Mouse (Mus musculus) erythroblast, embryonic 14.5 days (primary cell): ENCODE data around the gene Mfng. TPM values are rescaled to one million over a fixed set of nuclear protein-coding genes. Genes with fewer than 3 reads are reported as not detected.
A peak's percentile ranks its signal among the peaks of the same experiment; 100 is the strongest.

ENCODE experiments used
- H3K27me3 ChIP-seq: 2 replicates; pipeline ENCODE4 v1.6.1; 2012; ENCODE audit warnings: inconsistent platforms; ENCODE audit not compliant: control insufficient read depth
- H3K36me3 ChIP-seq: 2 replicates; pipeline ENCODE4 v1.6.1; 2012; ENCODE audit warnings: mild to moderate bottlenecking, inconsistent platforms; ENCODE audit not compliant: control insufficient read depth
- H3K4me1 ChIP-seq: 2 replicates; pipeline ENCODE4 v1.6.1; 2012; ENCODE audit warnings: inconsistent platforms; ENCODE audit not compliant: control insufficient read depth
- H3K4me3 ChIP-seq: replicated peaks from 2 replicates; pipeline ENCODE3; 2012; ENCODE audit warnings: moderate library complexity, mild to moderate bottlenecking, inconsistent platforms
- H3K9me3 ChIP-seq: 2 replicates; pipeline ENCODE4 v1.6.1; 2012; ENCODE audit warnings: low read length, inconsistent platforms, mixed read lengths; ENCODE audit not compliant: control insufficient read depth
- GATA1 ChIP-seq: IDR thresholded peaks from 2 replicates; pipeline ENCODE4 v1.6.1; 2012; ENCODE audit warnings: low read length, inconsistent platforms, mixed read lengths
- TAL1 ChIP-seq: IDR thresholded peaks from 3 replicates; pipeline ENCODE4 v1.6.1; 2012; ENCODE audit warnings: low read length, inconsistent platforms, mixed read lengths
- polyA plus RNA-seq: library from polyadenylated mRNA; stranded (reverse); fragments of >175 nt; gene quantifications from 2 replicates; pipeline ENCODE4 v1.2.3, GENCODE M21; 2012

Mfng gene
- polyA plus RNA-seq, 1 experiment = 0.13 TPM

DNA sequence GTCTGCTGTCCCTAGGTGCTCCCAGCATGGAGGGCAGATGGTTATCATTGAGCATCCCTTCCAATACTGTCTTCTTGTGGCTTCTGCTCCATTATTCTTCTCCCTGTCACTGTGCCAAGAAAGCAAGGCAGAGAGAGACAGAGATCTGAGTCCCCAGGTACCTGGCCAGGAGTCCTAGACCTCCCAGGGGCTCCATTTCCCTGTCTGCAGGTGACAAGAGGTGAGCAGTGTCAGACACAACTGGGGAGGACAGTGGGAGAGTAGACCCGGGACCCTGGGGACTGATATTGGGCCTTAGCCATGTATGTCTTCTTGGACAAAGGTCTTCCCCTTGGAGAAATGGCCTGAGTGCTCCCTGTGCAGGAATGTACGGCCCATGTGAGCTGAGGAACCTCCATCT is 32.1 kb upstream of the Mfng start:
- TF ChIP-seq GATA1 (no peak), TAL1 (no peak)
- H3K27me3 ChIP-seq = peaks cover 56% of the 10 kb centered on the region
- no peaks in the 10 kb centered on the region for H3K36me3 ChIP-seq
- H3K4me1 ChIP-seq = peaks cover 11% of the 10 kb centered on the region
- H3K9me3 ChIP-seq = peaks cover 3% of the 10 kb centered on the region; the same call in 1 of the 2 replicates
- no peak overlapping the region for H3K4me3 ChIP-seq

- peaks cover 58% of the 10 kb centered on the region for H3K27me3 ChIP-seq
- H3K4me3 ChIP-seq = no peak overlapping the region
- H3K36me3 ChIP-seq = no peaks in the 10 kb centered on the region
- TF ChIP-seq TAL1 (no peak), GATA1 (no peak)
- peaks cover 3% of the 10 kb centered on the region; the same call in 1 of the 2 replicates for H3K9me3 ChIP-seq
- peaks cover 11% of the 10 kb centered on the region for H3K4me1 ChIP-seq
These were observed 31.1 kb upstream of the Mfng start for GRCm38 (mm10) chr15:78804326-78804725.

- Histone ChIP-seq H3K4me3 (no peak overlapping the region), H3K4me1 (peaks cover 11% of the 10 kb centered on the region), H3K9me3 (peaks cover 3% of the 10 kb centered on the region; the same call in 1 of the 2 replicates), H3K36me3 (no peaks in the 10 kb centered on the region; the same call in 1 of the 2 replicates), H3K27me3 (peaks cover 58% of the 10 kb centered on the region)
- TF ChIP-seq TAL1 (no peak), GATA1 (no peak)
These were observed 30.2 kb upstream of the Mfng start for GRCm38 (mm10) chr15:78803499-78803900.

DNA sequence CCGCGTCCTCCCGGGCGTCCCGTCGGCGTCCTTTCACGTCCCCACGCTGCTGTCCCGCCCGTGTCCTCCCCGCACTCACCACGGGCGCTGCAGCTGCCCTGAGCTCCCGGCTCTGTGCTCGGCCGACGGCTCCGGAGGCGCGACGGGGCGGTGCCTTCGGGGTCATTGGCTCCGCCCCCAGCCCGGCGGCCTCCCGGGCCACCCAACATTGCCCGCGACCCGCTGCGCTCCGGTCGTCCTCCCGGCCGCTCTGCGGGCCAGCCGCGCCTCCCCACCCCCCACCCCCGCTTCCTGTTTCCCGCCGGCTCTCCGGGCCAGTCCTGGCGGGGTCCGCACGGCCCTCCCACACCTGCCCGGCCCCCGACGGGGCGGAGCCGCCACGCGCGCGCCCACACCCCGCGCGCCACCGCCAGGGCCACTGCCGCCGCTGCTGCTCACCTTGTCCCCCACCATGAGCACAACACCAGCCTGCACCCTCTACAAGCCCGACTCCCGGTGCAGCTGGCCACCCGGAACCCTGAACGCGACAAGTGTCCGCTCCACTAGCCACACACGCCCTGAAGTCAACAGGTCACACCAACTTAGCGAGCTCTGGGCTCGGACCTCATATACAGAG is 29.6 kb upstream of the Mfng start, which contains the start of gene Card10:
Card10 (minus strand) TSS at position 267 of the 616 bp plus-strand sequence.
- Histone ChIP-seq H3K27me3 (peaks cover 55% of the 10 kb centered on the region), H3K4me3 (peak within 1 kb of the TSS; percentile 57), H3K4me1 (peaks cover 11% of the 10 kb centered on the region), H3K9me3 (peaks cover 3% of the 10 kb centered on the region; the same call in 1 of the 2 replicates), H3K36me3 (no peaks in the 10 kb centered on the region; the same call in 1 of the 2 replicates)
- TF ChIP-seq GATA1 (no peak), TAL1 (no peak)

- peak overlapping the region; percentile 57 for H3K4me3 ChIP-seq
- TF ChIP-seq GATA1 (no peak), TAL1 (no peak)
- no peaks in the 10 kb centered on the region; the same call in 1 of the 2 replicates for H3K36me3 ChIP-seq
- H3K9me3 ChIP-seq = peaks cover 3% of the 10 kb centered on the region; the same call in 1 of the 2 replicates
- peaks cover 55% of the 10 kb centered on the region for H3K27me3 ChIP-seq
- peaks cover 11% of the 10 kb centered on the region for H3K4me1 ChIP-seq
These were observed 28.9 kb upstream of the Mfng start for GRCm38 (mm10) chr15:78801971-78802741.

- no peak for TF ChIP-seq TAL1
- TF ChIP-seq GATA1 = no peak
- peaks cover 55% of the 10 kb centered on the region for H3K27me3 ChIP-seq
- no peaks in the 10 kb centered on the region; the same call in 1 of the 2 replicates for H3K36me3 ChIP-seq
- peaks cover 11% of the 10 kb centered on the region for H3K4me1 ChIP-seq
- peaks cover 3% of the 10 kb centered on the region; the same call in 1 of the 2 replicates for H3K9me3 ChIP-seq
- H3K4me3 ChIP-seq = no peak overlapping the region
These were observed 28.3 kb upstream of the Mfng start for GRCm38 (mm10) chr15:78801571-78801970.

DNA sequence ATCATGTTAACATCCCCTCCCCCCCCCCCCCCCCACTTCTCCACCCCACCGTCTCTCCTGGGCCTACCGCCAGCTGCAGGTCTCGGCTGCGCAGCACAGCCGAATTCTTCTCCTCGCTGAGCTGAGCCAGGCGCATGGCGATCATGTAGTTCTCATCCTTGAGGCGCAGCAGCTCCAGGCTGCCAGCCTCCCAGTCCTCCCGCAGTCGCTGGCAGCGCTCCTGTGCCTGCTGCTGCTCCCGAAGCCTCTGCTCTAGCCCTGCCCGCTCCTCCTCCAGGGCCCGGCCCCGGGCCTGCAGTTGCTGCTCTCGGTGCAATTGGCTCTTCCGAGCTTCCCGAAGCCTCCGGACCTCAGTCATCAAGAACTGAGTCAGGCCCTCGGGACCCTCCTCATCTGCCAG is 25.8 kb upstream of the Mfng start:
- Histone ChIP-seq H3K4me1 (peaks cover 11% of the 10 kb centered on the region), H3K4me3 (no peak overlapping the region), H3K9me3 (peaks cover 3% of the 10 kb centered on the region; the same call in 1 of the 2 replicates), H3K36me3 (no peaks in the 10 kb centered on the region; the same call in 1 of the 2 replicates), H3K27me3 (peaks cover 37% of the 10 kb centered on the region)
- TF ChIP-seq GATA1 (no peak), TAL1 (no peak)

DNA sequence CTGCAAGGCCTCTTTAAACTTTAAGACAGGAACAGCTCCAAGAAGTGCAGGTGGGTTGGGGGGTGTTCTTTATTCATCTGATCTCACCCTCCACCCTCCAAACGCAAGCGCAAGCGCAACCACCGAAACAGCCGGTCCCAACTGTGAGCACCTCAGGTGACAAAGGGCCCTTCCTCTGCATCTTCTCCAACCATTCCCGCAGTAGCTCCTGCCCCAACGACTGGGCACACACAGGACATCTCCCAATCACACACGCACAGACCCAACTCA is 23.7 kb upstream of the Mfng start:
- Histone ChIP-seq H3K4me3 (no peak overlapping the region), H3K27me3 (peaks cover 16% of the 10 kb centered on the region), H3K36me3 (peaks cover 3% of the 10 kb centered on the region; the same call in 1 of the 2 replicates), H3K4me1 (no peaks in the 10 kb centered on the region), H3K9me3 (no peaks in the 10 kb centered on the region)
- TF ChIP-seq TAL1 (no peak), GATA1 (no peak)

DNA sequence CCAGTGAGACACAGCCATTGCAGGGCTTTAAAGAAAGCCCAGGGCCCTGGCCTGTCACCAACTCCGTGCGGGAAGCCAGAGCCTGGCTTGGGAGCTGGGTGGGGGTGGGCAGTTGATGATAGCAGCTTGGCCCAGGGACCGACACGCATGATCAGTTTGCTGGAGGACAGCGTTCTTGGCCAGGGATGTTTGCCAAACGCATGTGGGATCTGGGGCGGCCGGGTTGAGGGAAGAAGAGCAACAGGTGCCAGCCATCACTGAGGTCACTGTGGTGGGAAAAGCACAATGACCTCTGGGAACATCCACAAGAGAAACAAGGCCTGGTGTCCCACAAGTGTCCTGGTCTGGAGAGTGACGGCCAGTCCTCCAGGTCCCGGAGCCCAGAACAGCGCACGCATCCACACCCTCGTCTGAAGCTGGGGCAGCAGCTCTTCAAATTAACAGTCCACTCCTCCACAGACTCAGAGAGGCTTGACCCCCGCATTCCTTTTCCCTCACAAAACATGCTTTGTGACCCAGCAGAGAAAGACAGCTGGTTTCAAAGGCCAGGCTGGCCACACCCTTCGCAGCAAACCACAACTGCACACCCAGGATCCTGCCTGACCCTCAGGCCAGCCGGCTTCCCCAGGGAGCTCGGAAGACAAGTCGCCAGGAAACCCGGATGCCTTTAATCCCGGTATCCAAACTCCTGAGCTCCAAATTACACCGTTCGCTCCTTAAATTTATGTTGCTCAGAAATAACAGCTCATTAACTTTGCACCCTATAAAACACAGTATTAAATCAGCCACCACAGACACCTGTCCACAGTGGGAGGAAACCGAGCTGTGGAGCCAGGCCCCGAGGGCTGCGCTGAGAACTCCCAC is 23.2 kb upstream of the Mfng start:
- no peaks in the 10 kb centered on the region for H3K4me1 ChIP-seq
- no peak for TF ChIP-seq GATA1
- no peak for TF ChIP-seq TAL1
- H3K27me3 ChIP-seq = peaks cover 11% of the 10 kb centered on the region
- H3K36me3 ChIP-seq = peaks cover 3% of the 10 kb centered on the region; the same call in 1 of the 2 replicates
- H3K9me3 ChIP-seq = no peaks in the 10 kb centered on the region
- H3K4me3 ChIP-seq = no peak overlapping the region
